Mouse (Mus musculus) liver, adult 2 months (tissue): ENCODE measurements at regions not wholly inside any gene's neighbourhood (a gene's known extent, or its start where the extent isn't known, plus 50 kb on each side); places are given as distances from the start of the nearest gene placed in this dataset.
"Not testable (repeated sequence)": the region's sequence is repeated elsewhere in the genome, so short reads cannot be mapped to it uniquely, and the experiment has no call there.

Experiments used
- DNase-seq: peaks from one replicate; pipeline ENCODE4 v3.0.0-alpha.2; 2011; ENCODE audit warnings: low read depth, low spot score; ENCODE audit errors: extremely low read depth
- H3K27ac ChIP-seq: fragments of 200-500 bp; replicated peaks from 2 replicates; pipeline ENCODE4 v1.5.1; 2012; ENCODE audit warnings: low read depth, mild to moderate bottlenecking, control low read depth, inconsistent platforms, low read length; ENCODE audit not compliant: insufficient read depth
- H3K27me3 ChIP-seq: fragments of 200-500 bp; 2 replicates; pipeline ENCODE4 v1.6.1; 2012; ENCODE audit warnings: mild to moderate bottlenecking, moderate library complexity, low read length, inconsistent platforms; ENCODE audit not compliant: control insufficient read depth, insufficient read depth
- H3K36me3 ChIP-seq: fragments of 200-500 bp; 2 replicates; pipeline ENCODE4 v1.6.1; 2012; ENCODE audit warnings: low read length, inconsistent platforms; ENCODE audit not compliant: control insufficient read depth, insufficient read depth
- H3K4me1 ChIP-seq: fragments of 200-500 bp; 2 replicates; pipeline ENCODE4 v1.6.1; 2011; ENCODE audit warnings: low read length; ENCODE audit not compliant: control insufficient read depth, insufficient read depth
- H3K4me3 ChIP-seq: fragments of 200-500 bp; 2 replicates; pipeline ENCODE4 v1.5.1; 2011; ENCODE audit warnings: low read depth, mild to moderate bottlenecking, control low read depth, low read length, moderate library complexity; ENCODE audit not compliant: insufficient read depth
- H3K79me2 ChIP-seq: fragments of 200-500 bp; 2 replicates; pipeline ENCODE4 v1.6.1; 2012; ENCODE audit warnings: inconsistent platforms, mild to moderate bottlenecking, low read length, moderate library complexity; ENCODE audit not compliant: control insufficient read depth, insufficient read depth
- H3K9ac ChIP-seq: fragments of 200-500 bp; 2 replicates; pipeline ENCODE4 v1.6.1; 2012; ENCODE audit warnings: low read depth, mild to moderate bottlenecking, control low read depth, inconsistent platforms, low read length
- CTCF ChIP-seq: fragments of 200-500 bp; IDR thresholded peaks from 2 replicates; pipeline ENCODE4 v1.5.1; 2011; ENCODE audit warnings: low read depth, low read length, control low read depth
- POLR2A ChIP-seq: fragments of 200-500 bp; IDR thresholded peaks from 2 replicates; pipeline ENCODE4 v1.6.1; 2011; ENCODE audit warnings: low read length, control low read depth; ENCODE audit not compliant: insufficient read depth; ENCODE audit errors: extremely low read depth
- WGBS: fragments of 180-500 bp; shearing (Covaris S2); methylation state at CpG from one replicate; pipeline ENCODE4 v1.1.7; 2018; 5-methylcytosine and 5-hydroxymethylcytosine counted together

- Histone ChIP-seq H3K27me3 (no peaks in the 10 kb centered on the region), H3K4me1 (no peaks in the 10 kb centered on the region), H3K79me2 (no peaks in the 10 kb centered on the region), H3K36me3 (no peaks in the 10 kb centered on the region), H3K4me3 (no peak overlapping the region), H3K27ac (no peak overlapping the region), H3K9ac (no peak overlapping the region)
- DNase-seq = no peak
- 39% methylated on average over 1 of the region's 1 CpGs for WGBS
- TF ChIP-seq POLR2A (no peak), CTCF (no peak)
Measured at GRCm38 (mm10) chr10:62036815-62037214, 57.9 kb upstream of the Col13a1 start.

GRCm38 (mm10) chr10:62034291-62034690, 55.4 kb upstream of the Col13a1 start:
- H3K27me3 ChIP-seq = no peaks in the 10 kb centered on the region
- no peak overlapping the region for H3K9ac ChIP-seq
- no peak overlapping the region for H3K4me3 ChIP-seq
- no peaks in the 10 kb centered on the region for H3K36me3 ChIP-seq
- no peaks in the 10 kb centered on the region for H3K79me2 ChIP-seq
- no peaks in the 10 kb centered on the region for H3K4me1 ChIP-seq
- 85% methylated on average over 6 of the region's 6 CpGs for WGBS
- no peak overlapping the region for H3K27ac ChIP-seq
- no peak for TF ChIP-seq POLR2A
- no peak for TF ChIP-seq CTCF
- no peak for DNase-seq

DNA sequence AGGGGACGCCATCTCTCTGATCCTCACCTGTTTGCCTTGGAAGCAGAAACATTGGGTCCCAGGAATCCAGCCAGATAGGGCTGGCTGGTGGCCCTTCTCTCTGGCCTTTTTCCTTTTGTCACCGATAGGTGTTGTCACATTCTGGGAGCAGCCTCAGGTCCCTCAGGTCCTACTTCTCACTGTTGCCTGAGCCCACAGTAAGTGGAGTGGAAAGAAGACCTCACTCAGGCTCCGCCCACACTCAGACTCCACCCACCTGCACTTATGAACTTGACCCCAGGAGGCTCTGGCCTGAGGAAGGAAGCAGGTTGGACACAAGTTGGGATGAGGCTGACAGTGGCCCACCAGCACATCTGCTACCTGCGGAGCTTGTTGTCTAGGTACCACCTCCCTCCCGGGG, 54.8 kb upstream of the Col13a1 start:
- H3K4me1 ChIP-seq = no peaks in the 10 kb centered on the region
- no peak overlapping the region for H3K27ac ChIP-seq
- no peak for DNase-seq
- no peaks in the 10 kb centered on the region for H3K36me3 ChIP-seq
- H3K79me2 ChIP-seq = no peaks in the 10 kb centered on the region
- no peak overlapping the region for H3K9ac ChIP-seq
- no peak overlapping the region for H3K4me3 ChIP-seq
- H3K27me3 ChIP-seq = no peaks in the 10 kb centered on the region
- TF ChIP-seq CTCF (no peak), POLR2A (no peak)
- 71% methylated on average over 5 of the region's 5 CpGs for WGBS

DNA sequence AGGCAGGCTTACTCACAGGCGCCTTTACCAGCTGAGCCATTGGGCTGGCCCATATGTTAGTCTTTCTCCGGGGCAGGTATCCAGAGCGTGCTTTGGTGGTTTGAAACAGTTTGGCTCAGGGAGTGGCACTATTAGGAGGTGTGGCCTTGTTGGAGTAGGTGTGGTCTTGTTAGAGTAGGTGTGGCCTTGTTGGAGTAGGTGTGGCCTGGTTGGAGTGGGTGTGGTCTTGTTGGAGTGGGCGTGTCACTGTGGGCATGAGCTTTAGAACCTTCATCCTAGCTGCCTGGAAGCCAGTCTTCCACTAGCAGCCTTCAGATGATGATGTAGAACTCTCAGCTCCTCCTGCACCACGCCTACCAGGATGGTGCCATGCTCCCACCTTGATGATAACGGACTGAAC, 53.1 kb upstream of the Col13a1 start:
- not testable (repeated sequence) for DNase-seq, H3K36me3 ChIP-seq, H3K4me1 ChIP-seq, H3K27ac ChIP-seq, H3K9ac ChIP-seq, H3K79me2 ChIP-seq, H3K4me3 ChIP-seq, H3K27me3 ChIP-seq
- WGBS = 96% methylated on average over 6 of the region's 6 CpGs

GRCm38 (mm10) chr10:62029271-62029670, 50.4 kb upstream of the Col13a1 start:
- H3K36me3 ChIP-seq = no peaks in the 10 kb centered on the region
- no peaks in the 10 kb centered on the region for H3K4me1 ChIP-seq
- H3K4me3 ChIP-seq = no peak overlapping the region
- H3K27ac ChIP-seq = no peak overlapping the region
- TF ChIP-seq POLR2A = no peak
- TF ChIP-seq CTCF = no peak
- DNase-seq = no peak
- H3K27me3 ChIP-seq = no peaks in the 10 kb centered on the region
- H3K79me2 ChIP-seq = no peaks in the 10 kb centered on the region
- WGBS = 93% methylated on average over 2 of the region's 2 CpGs
- no peak overlapping the region for H3K9ac ChIP-seq
